Mouse (Mus musculus): Measurements from ENCODE around the gene Hkdc1. TPM values are rescaled to one million over a fixed set of nuclear protein-coding genes. Genes with fewer than 3 reads are reported as not detected.

Hkdc1 gene
- polyA plus RNA-seq, 1 experiment: 0.02 TPM

DNA sequence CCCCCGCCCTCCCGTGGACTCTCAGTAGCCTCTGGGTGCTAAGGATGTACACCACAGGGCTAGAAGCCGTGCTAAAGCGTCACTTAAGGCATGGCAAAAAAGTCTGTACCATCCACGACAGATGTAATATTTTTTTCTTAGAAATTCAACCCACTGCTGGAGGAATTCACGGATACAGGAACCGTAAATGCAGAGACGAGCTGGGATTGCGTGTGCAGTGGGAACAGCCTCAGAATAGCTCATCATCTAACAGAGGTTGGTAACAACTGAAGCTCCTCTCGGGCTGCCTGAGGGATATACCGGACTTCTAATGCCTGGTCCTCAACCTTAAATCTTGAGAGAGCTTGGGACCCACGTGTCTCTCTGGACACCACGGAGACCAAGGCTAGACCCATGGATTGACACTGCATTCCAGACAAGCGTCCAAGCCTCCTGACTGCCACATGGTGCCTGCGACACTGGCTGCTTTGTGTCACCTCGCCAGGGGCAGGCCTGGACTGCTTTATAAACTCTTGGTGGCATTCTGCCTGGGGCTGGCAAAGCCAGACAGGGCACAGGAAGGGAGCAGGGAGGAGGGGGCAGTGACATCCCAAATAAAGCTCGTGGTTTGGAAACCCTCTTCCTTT, 66.1 kb downstream of the Hkdc1 start:
- Histone ChIP-seq H3K36me3 (ENCODE audit: control insufficient read depth, insufficient read depth) (no peaks in the 10 kb centered on the region), H3K79me2 (ENCODE audit: control insufficient read depth, insufficient read depth) (no peaks in the 10 kb centered on the region), H3K4me3 (no peak overlapping the region), H3ac (ENCODE audit: control insufficient read depth, insufficient read length) (no peak overlapping the region), H3K27me3 (ENCODE audit: control insufficient read depth, insufficient read depth, insufficient read length) (peaks cover 6% of the 10 kb centered on the region), H3K4me2 (ENCODE audit: low read depth) (no peak overlapping the region)
- TF ChIP-seq MYOD1 (IDR thresholded peaks at IDR 0.05; ENCODE audit: control insufficient read depth in 1 of 3, insufficient read length in 2 of 3, low read depth in 2 of 3) (no peak), E2F4 (IDR thresholded peaks at IDR 0.05; ENCODE audit: insufficient read depth) (no peak), TCF12 (IDR thresholded peaks at IDR 0.05; ENCODE audit: insufficient read depth, poor library complexity, severe bottlenecking) (no peak), POLR2AphosphoS2 (IDR thresholded peaks at IDR 0.05; ENCODE audit: insufficient read length, low read depth) (no peak), SRF (IDR thresholded peaks at IDR 0.05; ENCODE audit: control insufficient read depth, insufficient read length, low read depth) (no peak), POLR2A (IDR thresholded peaks at IDR 0.05; ENCODE audit: insufficient read length, low read depth) (no peak), CEBPB (IDR thresholded peaks at IDR 0.05; ENCODE audit: insufficient read depth, poor library complexity, severe bottlenecking) (no peak), MYOG (IDR thresholded peaks at IDR 0.05; ENCODE audit: control insufficient read depth in 1 of 3, insufficient read depth in 1 of 3, insufficient read length in 2 of 3, low read depth in 2 of 3) (no peak), MAX (IDR thresholded peaks at IDR 0.05; ENCODE audit: low read depth) (no peak), TCF3 (IDR thresholded peaks at IDR 0.05; ENCODE audit: insufficient read length, low read depth) (no peak), USF1 (IDR thresholded peaks at IDR 0.05; ENCODE audit: low read depth) (no peak), REST (IDR thresholded peaks at IDR 0.05; ENCODE audit: insufficient read depth, insufficient read length) (no peak)

- no peak for TF ChIP-seq POLR2AphosphoS2 (IDR thresholded peaks at IDR 0.05; ENCODE audit: insufficient read length, low read depth)
- no peak for TF ChIP-seq USF1 (IDR thresholded peaks at IDR 0.05; ENCODE audit: low read depth)
- TF ChIP-seq TCF12 (IDR thresholded peaks at IDR 0.05; ENCODE audit: insufficient read depth, poor library complexity, severe bottlenecking): no peak
These were observed 77.1 kb downstream of the Hkdc1 start for GRCm38 (mm10) chr10:62345147-62345546.

GRCm38 (mm10) chr10:62344004-62344752, 78.1 kb downstream of the Hkdc1 start:
- Histone ChIP-seq H3ac (ENCODE audit: control insufficient read depth, insufficient read length) (no peak overlapping the region), H3K4me3 (no peak overlapping the region), H3K27me3 (ENCODE audit: control insufficient read depth, insufficient read depth, insufficient read length) (no peaks in the 10 kb centered on the region), H3K4me2 (ENCODE audit: low read depth) (no peak overlapping the region), H3K36me3 (ENCODE audit: control insufficient read depth, insufficient read depth) (no peaks in the 10 kb centered on the region), H3K79me2 (ENCODE audit: control insufficient read depth, insufficient read depth) (peaks cover 3% of the 10 kb centered on the region)
- TF ChIP-seq E2F4 (IDR thresholded peaks at IDR 0.05; ENCODE audit: insufficient read depth) (no peak), CEBPB (IDR thresholded peaks at IDR 0.05; ENCODE audit: insufficient read depth, poor library complexity, severe bottlenecking) (no peak), TCF12 (IDR thresholded peaks at IDR 0.05; ENCODE audit: insufficient read depth, poor library complexity, severe bottlenecking) (no peak), TCF3 (IDR thresholded peaks at IDR 0.05; ENCODE audit: insufficient read length, low read depth) (no peak), REST (IDR thresholded peaks at IDR 0.05; ENCODE audit: insufficient read depth, insufficient read length) (no peak), POLR2AphosphoS2 (IDR thresholded peaks at IDR 0.05; ENCODE audit: insufficient read length, low read depth) (no peak), USF1 (IDR thresholded peaks at IDR 0.05; ENCODE audit: low read depth) (no peak), MYOG (IDR thresholded peaks at IDR 0.05; ENCODE audit: control insufficient read depth in 1 of 3, insufficient read depth in 1 of 3, insufficient read length in 2 of 3, low read depth in 2 of 3) (no peak), POLR2A (IDR thresholded peaks at IDR 0.05; ENCODE audit: insufficient read length, low read depth) (no peak), SRF (IDR thresholded peaks at IDR 0.05; ENCODE audit: control insufficient read depth, insufficient read length, low read depth) (no peak), MAX (IDR thresholded peaks at IDR 0.05; ENCODE audit: low read depth) (no peak), MYOD1 (IDR thresholded peaks at IDR 0.05; ENCODE audit: control insufficient read depth in 1 of 3, insufficient read length in 2 of 3, low read depth in 2 of 3) (no peak)

More at GRCm38 (mm10) chr10:62345147-62345546, 77.1 kb downstream of the Hkdc1 start:
- Histone ChIP-seq H3K27me3 (ENCODE audit: control insufficient read depth, insufficient read depth, insufficient read length) (no peaks in the 10 kb centered on the region), H3K4me2 (ENCODE audit: low read depth) (no peak overlapping the region), H3K4me3 (no peak overlapping the region), H3ac (ENCODE audit: control insufficient read depth, insufficient read length) (no peak overlapping the region), H3K36me3 (ENCODE audit: control insufficient read depth, insufficient read depth) (no peaks in the 10 kb centered on the region), H3K79me2 (ENCODE audit: control insufficient read depth, insufficient read depth) (no peaks in the 10 kb centered on the region)

DNA sequence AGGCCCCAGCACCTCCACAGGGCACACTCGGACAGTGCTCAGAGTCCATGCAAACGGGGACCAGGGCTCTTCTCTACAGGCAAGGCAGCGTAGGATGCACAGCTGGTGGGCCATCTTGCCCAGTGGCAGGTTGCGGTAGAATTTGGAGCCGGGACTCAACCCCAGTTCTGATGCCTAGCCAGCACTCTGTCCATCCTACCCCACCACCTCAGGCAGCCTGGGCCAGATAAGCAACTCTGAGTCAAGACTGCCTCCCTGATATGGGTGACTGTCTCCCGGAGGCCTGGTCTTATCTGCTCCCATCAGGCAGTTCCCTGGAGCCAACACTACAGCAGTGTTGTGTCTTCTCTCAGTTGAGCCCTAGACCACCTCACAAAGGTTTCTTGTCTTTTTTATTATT, 79.8 kb downstream of the Hkdc1 start:
- Histone ChIP-seq H3K79me2 (ENCODE audit: control insufficient read depth, insufficient read depth) (peaks cover 7% of the 10 kb centered on the region), H3K36me3 (ENCODE audit: control insufficient read depth, insufficient read depth) (no peaks in the 10 kb centered on the region), H3K27me3 (ENCODE audit: control insufficient read depth, insufficient read depth, insufficient read length) (no peaks in the 10 kb centered on the region), H3K4me2 (ENCODE audit: low read depth) (no peak overlapping the region), H3ac (ENCODE audit: control insufficient read depth, insufficient read length) (no peak overlapping the region), H3K4me3 (no peak overlapping the region)
- TF ChIP-seq REST (IDR thresholded peaks at IDR 0.05; ENCODE audit: insufficient read depth, insufficient read length): no peak
- TF ChIP-seq POLR2A (IDR thresholded peaks at IDR 0.05; ENCODE audit: insufficient read length, low read depth): no peak
- TF ChIP-seq MAX (IDR thresholded peaks at IDR 0.05; ENCODE audit: low read depth): no peak
- no peak for TF ChIP-seq SRF (IDR thresholded peaks at IDR 0.05; ENCODE audit: control insufficient read depth, insufficient read length, low read depth)
- TF ChIP-seq POLR2AphosphoS2 (IDR thresholded peaks at IDR 0.05; ENCODE audit: insufficient read length, low read depth): no peak
- TF ChIP-seq TCF12 (IDR thresholded peaks at IDR 0.05; ENCODE audit: insufficient read depth, poor library complexity, severe bottlenecking): no peak
- TF ChIP-seq MYOD1 (IDR thresholded peaks at IDR 0.05; ENCODE audit: control insufficient read depth in 1 of 3, insufficient read length in 2 of 3, low read depth in 2 of 3): no peak
- TF ChIP-seq MYOG (IDR thresholded peaks at IDR 0.05; ENCODE audit: control insufficient read depth in 1 of 3, insufficient read depth in 1 of 3, insufficient read length in 2 of 3, low read depth in 2 of 3): no peak
